Mouse (Mus musculus): ENCODE data around the gene Foxp1.

Gene Foxp1

GRCm38 (mm10) chr6:98876401-98876800, 646.1 kb downstream of the Foxp1 start:
- DNase-seq: no peak

All from cerebellum, adult 8-10 months (tissue).